Mouse (Mus musculus): ENCODE data around the gene Myom1. TPM values are rescaled to one million over a fixed set of nuclear protein-coding genes. Genes with fewer than 3 reads are reported as not detected.
A peak's percentile ranks its signal among the peaks of the same experiment; 100 is the strongest.

Myom1 gene
- polyA plus RNA-seq, 1 experiment from 2014 or later: 5.9 TPM

DNA sequence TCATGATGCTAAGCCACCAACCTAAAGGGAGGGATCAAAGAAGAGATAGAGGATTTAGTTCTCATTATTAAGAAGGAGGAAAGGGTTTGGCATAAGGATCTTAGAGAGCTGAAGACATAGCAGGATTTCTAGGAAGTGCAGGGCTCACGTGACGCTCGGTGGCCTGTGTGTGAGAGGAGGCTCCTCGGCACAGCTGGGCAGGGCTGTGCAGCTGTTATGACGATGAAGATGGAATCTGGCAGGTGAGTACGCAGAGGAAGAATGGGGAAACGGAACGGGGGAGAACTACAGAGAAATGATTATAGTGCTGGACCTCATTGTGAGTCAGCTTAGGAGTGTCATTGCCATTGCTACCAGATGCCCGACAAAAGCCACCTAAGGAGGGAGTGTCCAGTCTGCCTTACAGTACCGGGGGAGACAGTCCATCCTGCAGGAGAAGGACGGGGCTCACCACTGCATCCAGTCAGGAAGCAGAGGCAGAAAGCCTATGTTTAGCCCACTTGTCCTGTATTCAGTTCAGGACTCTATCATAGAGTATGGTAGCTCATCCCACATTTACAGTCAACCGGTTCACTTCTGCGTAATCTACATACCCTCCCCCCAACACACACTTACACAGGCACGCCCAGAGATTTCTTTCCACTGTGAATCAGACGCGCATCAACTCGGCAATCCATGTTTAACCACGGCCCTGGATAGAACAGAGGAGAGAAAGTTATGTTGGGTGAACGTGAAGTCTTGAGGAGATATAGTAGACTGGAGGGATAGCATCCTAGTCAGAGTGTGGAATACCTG is 142.1 kb downstream of the Myom1 start:
- ATAC-seq (replicated peaks; ENCODE audit: insufficient number of reproducible peaks, low FRiP score, low TSS enrichment, low read depth) (no peak), DNase-seq (ENCODE audit: low spot score) (no peak)
- no peaks in the 10 kb centered on the region for H3K9me3 ChIP-seq (replicated peaks; ENCODE audit: control insufficient read depth, low read length)
- no peak overlapping the region for H3K4me3 ChIP-seq (ENCODE audit: low read depth, low read length)
- no peak overlapping the region for H3K9ac ChIP-seq (replicated peaks; ENCODE audit: low read length)
- H3K36me3 ChIP-seq (replicated peaks; ENCODE audit: control insufficient read depth, insufficient read depth, low read depth, low read length): no peaks in the 10 kb centered on the region
- H3K27me3 ChIP-seq (ENCODE audit: control insufficient read depth, insufficient read depth, low read length): no peaks in the 10 kb centered on the region
- no peak overlapping the region for H3K27ac ChIP-seq (replicated peaks; ENCODE audit: low read depth, low read length)
- 84% methylated on average over 19 of the region's 19 CpGs for WGBS
- no peak overlapping the region for H3K4me2 ChIP-seq (ENCODE audit: low read depth, low read length)
- no peaks in the 10 kb centered on the region for H3K4me1 ChIP-seq (ENCODE audit: control insufficient read depth, insufficient read depth, low read length)

- Histone ChIP-seq H3K9ac (replicated peaks; ENCODE audit: low read length) (no peak overlapping the region), H3K4me3 (ENCODE audit: low read depth, low read length) (no peak overlapping the region), H3K4me2 (ENCODE audit: low read depth, low read length) (no peak overlapping the region), H3K9me3 (replicated peaks; ENCODE audit: control insufficient read depth, low read length) (no peaks in the 10 kb centered on the region), H3K36me3 (replicated peaks; ENCODE audit: control insufficient read depth, insufficient read depth, low read depth, low read length) (no peaks in the 10 kb centered on the region), H3K27me3 (ENCODE audit: control insufficient read depth, insufficient read depth, low read length) (no peaks in the 10 kb centered on the region), H3K4me1 (ENCODE audit: control insufficient read depth, insufficient read depth, low read length) (no peaks in the 10 kb centered on the region), H3K27ac (replicated peaks; ENCODE audit: low read depth, low read length) (no peak overlapping the region)
- DNase-seq (ENCODE audit: low spot score): no peak
- WGBS: 100% methylated on average over 1 of the region's 1 CpGs
- no peak for ATAC-seq (replicated peaks; ENCODE audit: insufficient number of reproducible peaks, low FRiP score, low TSS enrichment, low read depth)
These were observed 143.0 kb downstream of the Myom1 start for GRCm38 (mm10) chr17:71145248-71145961.

- H3K4me1 ChIP-seq (ENCODE audit: control insufficient read depth, insufficient read depth, low read length): no peaks in the 10 kb centered on the region
- WGBS: 25% methylated on average over 4 of the region's 4 CpGs
- H3K4me3 ChIP-seq (ENCODE audit: low read depth, low read length): no peak overlapping the region
- H3K9me3 ChIP-seq (replicated peaks; ENCODE audit: control insufficient read depth, low read length): no peaks in the 10 kb centered on the region
- no peak overlapping the region for H3K4me2 ChIP-seq (ENCODE audit: low read depth, low read length)
- no peak overlapping the region for H3K27ac ChIP-seq (replicated peaks; ENCODE audit: low read depth, low read length)
- H3K27me3 ChIP-seq (ENCODE audit: control insufficient read depth, insufficient read depth, low read length): no peaks in the 10 kb centered on the region
- peak; percentile 59 for DNase-seq (ENCODE audit: low spot score)
- H3K9ac ChIP-seq (replicated peaks; ENCODE audit: low read length): no peak overlapping the region
- ATAC-seq (replicated peaks; ENCODE audit: insufficient number of reproducible peaks, low FRiP score, low TSS enrichment, low read depth): peak; percentile 87; the same call in 1 of the 2 replicates
- no peaks in the 10 kb centered on the region for H3K36me3 ChIP-seq (replicated peaks; ENCODE audit: control insufficient read depth, insufficient read depth, low read depth, low read length)
These were observed 150.9 kb downstream of the Myom1 start for GRCm38 (mm10) chr17:71153356-71153755.

DNA sequence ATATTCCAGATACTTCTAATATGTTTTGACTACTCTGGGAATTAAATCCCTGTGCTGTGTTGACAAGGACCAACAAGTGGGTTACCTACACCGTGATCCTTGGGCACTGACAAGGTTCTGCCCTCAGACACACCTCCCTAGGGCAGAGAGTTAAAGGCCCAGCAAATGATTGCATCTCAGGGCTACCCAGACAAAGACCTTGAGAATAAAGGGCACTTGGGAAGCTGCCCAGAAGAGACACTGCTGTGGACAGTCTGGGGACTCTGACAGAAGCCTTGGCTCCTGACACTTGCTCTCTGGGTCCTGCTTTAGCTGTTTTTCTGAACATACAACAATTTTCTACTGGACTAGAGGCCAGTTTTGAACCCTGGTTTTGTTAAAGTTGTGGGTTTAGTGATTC is 152.8 kb downstream of the Myom1 start:
- 35% methylated on average over 1 of the region's 1 CpGs for WGBS
- no peaks in the 10 kb centered on the region for H3K9me3 ChIP-seq (replicated peaks; ENCODE audit: control insufficient read depth, low read length)
- H3K4me3 ChIP-seq (ENCODE audit: low read depth, low read length): no peak overlapping the region
- no peak overlapping the region for H3K27ac ChIP-seq (replicated peaks; ENCODE audit: low read depth, low read length)
- no peak overlapping the region for H3K9ac ChIP-seq (replicated peaks; ENCODE audit: low read length)
- no peaks in the 10 kb centered on the region for H3K27me3 ChIP-seq (ENCODE audit: control insufficient read depth, insufficient read depth, low read length)
- peaks cover 5% of the 10 kb centered on the region for H3K4me1 ChIP-seq (ENCODE audit: control insufficient read depth, insufficient read depth, low read length)
- H3K4me2 ChIP-seq (ENCODE audit: low read depth, low read length): no peak overlapping the region
- no peaks in the 10 kb centered on the region for H3K36me3 ChIP-seq (replicated peaks; ENCODE audit: control insufficient read depth, insufficient read depth, low read depth, low read length)
- no peak for ATAC-seq (replicated peaks; ENCODE audit: insufficient number of reproducible peaks, low FRiP score, low TSS enrichment, low read depth)
- no peak for DNase-seq (ENCODE audit: low spot score)

GRCm38 (mm10) chr17:71159152-71159567 is 156.7 kb downstream of the Myom1 start:
- no peak overlapping the region for H3K9ac ChIP-seq (replicated peaks; ENCODE audit: low read length)
- WGBS: 11% methylated on average over 4 of the region's 4 CpGs
- peak overlapping the region; percentile 68 for H3K27ac ChIP-seq (replicated peaks; ENCODE audit: low read depth, low read length)
- H3K4me3 ChIP-seq (ENCODE audit: low read depth, low read length): no peak overlapping the region
- ATAC-seq (replicated peaks; ENCODE audit: insufficient number of reproducible peaks, low FRiP score, low TSS enrichment, low read depth): peak; percentile 63
- H3K36me3 ChIP-seq (replicated peaks; ENCODE audit: control insufficient read depth, insufficient read depth, low read depth, low read length): no peaks in the 10 kb centered on the region
- H3K4me2 ChIP-seq (ENCODE audit: low read depth, low read length): no peak overlapping the region
- peak; percentile 77 for DNase-seq (ENCODE audit: low spot score)
- H3K4me1 ChIP-seq (ENCODE audit: control insufficient read depth, insufficient read depth, low read length): peaks cover 5% of the 10 kb centered on the region
- H3K27me3 ChIP-seq (ENCODE audit: control insufficient read depth, insufficient read depth, low read length): no peaks in the 10 kb centered on the region
- H3K9me3 ChIP-seq (replicated peaks; ENCODE audit: control insufficient read depth, low read length): no peaks in the 10 kb centered on the region

DNA sequence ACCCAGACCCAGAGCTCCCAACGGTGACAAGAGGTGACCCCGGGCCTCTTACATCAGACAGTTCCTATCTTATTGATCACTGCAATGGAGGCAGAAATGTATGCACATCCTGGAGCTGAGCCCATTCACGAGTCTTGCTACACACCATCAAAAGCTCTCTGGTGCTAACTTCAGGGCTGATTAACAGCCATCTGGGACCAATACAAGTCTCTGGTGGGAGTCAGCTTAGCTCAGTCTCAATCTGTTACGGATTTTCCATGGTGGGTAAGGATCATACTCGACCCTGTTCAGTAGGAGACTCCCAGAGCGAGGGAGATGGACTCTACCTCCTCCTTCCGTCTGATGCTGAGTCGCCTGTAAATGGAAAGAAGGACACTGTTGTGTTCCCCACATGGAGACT is 157.3 kb downstream of the Myom1 start:
- Histone ChIP-seq H3K9me3 (replicated peaks; ENCODE audit: control insufficient read depth, low read length) (no peaks in the 10 kb centered on the region), H3K9ac (replicated peaks; ENCODE audit: low read length) (no peak overlapping the region), H3K4me1 (ENCODE audit: control insufficient read depth, insufficient read depth, low read length) (peaks cover 5% of the 10 kb centered on the region), H3K27me3 (ENCODE audit: control insufficient read depth, insufficient read depth, low read length) (no peaks in the 10 kb centered on the region), H3K27ac (replicated peaks; ENCODE audit: low read depth, low read length) (peak overlapping the region; percentile 68), H3K4me3 (ENCODE audit: low read depth, low read length) (no peak overlapping the region), H3K36me3 (replicated peaks; ENCODE audit: control insufficient read depth, insufficient read depth, low read depth, low read length) (no peaks in the 10 kb centered on the region), H3K4me2 (ENCODE audit: low read depth, low read length) (no peak overlapping the region)
- DNase-seq (ENCODE audit: low spot score): peak; percentile 80
- peak; percentile 36; the same call in 1 of the 2 replicates for ATAC-seq (replicated peaks; ENCODE audit: insufficient number of reproducible peaks, low FRiP score, low TSS enrichment, low read depth)
- WGBS: 44% methylated on average over 8 of the region's 8 CpGs

- Histone ChIP-seq H3K4me3 (ENCODE audit: low read depth, low read length) (no peak overlapping the region), H3K9me3 (replicated peaks; ENCODE audit: control insufficient read depth, low read length) (no peaks in the 10 kb centered on the region), H3K27ac (replicated peaks; ENCODE audit: low read depth, low read length) (peak overlapping the region; percentile 68), H3K4me2 (ENCODE audit: low read depth, low read length) (no peak overlapping the region), H3K27me3 (ENCODE audit: control insufficient read depth, insufficient read depth, low read length) (no peaks in the 10 kb centered on the region), H3K4me1 (ENCODE audit: control insufficient read depth, insufficient read depth, low read length) (peaks cover 5% of the 10 kb centered on the region), H3K9ac (replicated peaks; ENCODE audit: low read length) (no peak overlapping the region), H3K36me3 (replicated peaks; ENCODE audit: control insufficient read depth, insufficient read depth, low read depth, low read length) (no peaks in the 10 kb centered on the region)
- WGBS: 91% methylated on average over 8 of the region's 8 CpGs
- no peak for ATAC-seq (replicated peaks; ENCODE audit: insufficient number of reproducible peaks, low FRiP score, low TSS enrichment, low read depth)
- DNase-seq (ENCODE audit: low spot score): no peak
These were observed 158.0 kb downstream of the Myom1 start for GRCm38 (mm10) chr17:71160244-71160995.

Measured in embryonic facial prominence, embryonic 11.5 days (tissue).